Mouse (Mus musculus): ENCODE data around the gene Smim27. TPM values are rescaled to one million over a fixed set of nuclear protein-coding genes. Genes with fewer than 3 reads are reported as not detected.

Gene Smim27
- 15.2 and 22.2 TPM in 2 replicates for polyA plus RNA-seq (2012; rRNA removed)

- peak within 1 kb of the TSS; percentile 85 for H3K4me3 ChIP-seq (replicated peaks; ENCODE audit: extremely low read depth, low read depth, low read length)
- peak; percentile 97 for DNase-seq
- peaks cover 4% of the 10 kb centered on the region for H3K4me1 ChIP-seq (ENCODE audit: control insufficient read depth, insufficient read depth, low read length)
- TF ChIP-seq POLR2A (IDR thresholded peaks at IDR 0.05; ENCODE audit: borderline replicate concordance, extremely low read depth, low read depth, low read length), result peak; percentile 98
- no peak for TF ChIP-seq CTCF (IDR thresholded peaks at IDR 0.05; ENCODE audit: insufficient read depth, low read length)
- under 1% methylated on average over 38 of the region's 38 CpGs for WGBS
Measured at GRCm38 (mm10) chr4:40269430-40270032, at the start of gene Smim27, which contains the start of gene Topors. Gene Smim27, plus strand, starts transcription at chr4:40269579. Gene Topors, minus strand, starts transcription at chr4:40269850.

- TF ChIP-seq CTCF (IDR thresholded peaks at IDR 0.05; ENCODE audit: insufficient read depth, low read length) (no peak), POLR2A (IDR thresholded peaks at IDR 0.05; ENCODE audit: borderline replicate concordance, extremely low read depth, low read depth, low read length) (no peak)
- 50% methylated on average over 12 of the region's 12 CpGs for WGBS
- H3K4me1 ChIP-seq (ENCODE audit: control insufficient read depth, insufficient read depth, low read length), result no peaks in the 10 kb centered on the region
- no peak overlapping the region for H3K4me3 ChIP-seq (replicated peaks; ENCODE audit: extremely low read depth, low read depth, low read length)
- DNase-seq, result no peak
Measured at GRCm38 (mm10) chr4:40220437-40220836, 48.9 kb upstream of the Smim27 start.

- H3K4me3 ChIP-seq (replicated peaks; ENCODE audit: extremely low read depth, low read depth, low read length), result no peak overlapping the region
- TF ChIP-seq CTCF (IDR thresholded peaks at IDR 0.05; ENCODE audit: insufficient read depth, low read length) (no peak), POLR2A (IDR thresholded peaks at IDR 0.05; ENCODE audit: borderline replicate concordance, extremely low read depth, low read depth, low read length) (no peak)
- no peak for DNase-seq
- no peaks in the 10 kb centered on the region for H3K4me1 ChIP-seq (ENCODE audit: control insufficient read depth, insufficient read depth, low read length)
- 49% methylated on average over 14 of the region's 14 CpGs for WGBS
Measured at GRCm38 (mm10) chr4:40221004-40221760, 48.2 kb upstream of the Smim27 start.

GRCm38 (mm10) chr4:40221876-40222585, 47.3 kb upstream of the Smim27 start:
- DNase-seq, result no peak
- TF ChIP-seq POLR2A (IDR thresholded peaks at IDR 0.05; ENCODE audit: borderline replicate concordance, extremely low read depth, low read depth, low read length), result no peak
- TF ChIP-seq CTCF (IDR thresholded peaks at IDR 0.05; ENCODE audit: insufficient read depth, low read length), result no peak
- Histone ChIP-seq H3K4me3 (replicated peaks; ENCODE audit: extremely low read depth, low read depth, low read length) (no peak overlapping the region), H3K4me1 (ENCODE audit: control insufficient read depth, insufficient read depth, low read length) (no peaks in the 10 kb centered on the region)
- WGBS, result 67% methylated on average over 21 of the region's 21 CpGs

GRCm38 (mm10) chr4:40226095-40226494, 43.3 kb upstream of the Smim27 start:
- Histone ChIP-seq H3K4me3 (replicated peaks; ENCODE audit: extremely low read depth, low read depth, low read length) (no peak overlapping the region), H3K4me1 (ENCODE audit: control insufficient read depth, insufficient read depth, low read length) (no peaks in the 10 kb centered on the region)
- DNase-seq, result no peak
- TF ChIP-seq CTCF (IDR thresholded peaks at IDR 0.05; ENCODE audit: insufficient read depth, low read length) (no peak), POLR2A (IDR thresholded peaks at IDR 0.05; ENCODE audit: borderline replicate concordance, extremely low read depth, low read depth, low read length) (no peak)
- WGBS, result 57% methylated on average over 5 of the region's 5 CpGs

GRCm38 (mm10) chr4:40227131-40227530, 42.2 kb upstream of the Smim27 start:
- 70% methylated on average over 11 of the region's 11 CpGs for WGBS
- H3K4me3 ChIP-seq (replicated peaks; ENCODE audit: extremely low read depth, low read depth, low read length), result no peak overlapping the region
- no peak for DNase-seq
- TF ChIP-seq POLR2A (IDR thresholded peaks at IDR 0.05; ENCODE audit: borderline replicate concordance, extremely low read depth, low read depth, low read length), result no peak
- no peaks in the 10 kb centered on the region for H3K4me1 ChIP-seq (ENCODE audit: control insufficient read depth, insufficient read depth, low read length)

GRCm38 (mm10) chr4:40227886-40228285, 41.5 kb upstream of the Smim27 start:
- 90% methylated on average over 7 of the region's 7 CpGs for WGBS
- no peak for DNase-seq
- TF ChIP-seq POLR2A (IDR thresholded peaks at IDR 0.05; ENCODE audit: borderline replicate concordance, extremely low read depth, low read depth, low read length), result no peak
- no peak for TF ChIP-seq CTCF (IDR thresholded peaks at IDR 0.05; ENCODE audit: insufficient read depth, low read length)
- H3K4me1 ChIP-seq (ENCODE audit: control insufficient read depth, insufficient read depth, low read length), result no peaks in the 10 kb centered on the region
- H3K4me3 ChIP-seq (replicated peaks; ENCODE audit: extremely low read depth, low read depth, low read length), result no peak overlapping the region

GRCm38 (mm10) chr4:40229723-40230122, 39.7 kb upstream of the Smim27 start:
- Histone ChIP-seq H3K4me1 (ENCODE audit: control insufficient read depth, insufficient read depth, low read length) (no peaks in the 10 kb centered on the region), H3K4me3 (replicated peaks; ENCODE audit: extremely low read depth, low read depth, low read length) (no peak overlapping the region)
- no peak for TF ChIP-seq POLR2A (IDR thresholded peaks at IDR 0.05; ENCODE audit: borderline replicate concordance, extremely low read depth, low read depth, low read length)
- no peak for TF ChIP-seq CTCF (IDR thresholded peaks at IDR 0.05; ENCODE audit: insufficient read depth, low read length)
- no peak for DNase-seq
- 91% methylated on average over 6 of the region's 6 CpGs for WGBS

- no peak for DNase-seq
- WGBS, result 90% methylated on average over 7 of the region's 7 CpGs
- Histone ChIP-seq H3K4me1 (ENCODE audit: control insufficient read depth, insufficient read depth, low read length) (peaks cover 2% of the 10 kb centered on the region; the same call in 1 of the 2 replicates), H3K4me3 (replicated peaks; ENCODE audit: extremely low read depth, low read depth, low read length) (no peak overlapping the region)
- TF ChIP-seq CTCF (IDR thresholded peaks at IDR 0.05; ENCODE audit: insufficient read depth, low read length), result no peak
- TF ChIP-seq POLR2A (IDR thresholded peaks at IDR 0.05; ENCODE audit: borderline replicate concordance, extremely low read depth, low read depth, low read length), result no peak
Measured at GRCm38 (mm10) chr4:40233062-40233664, 36.2 kb upstream of the Smim27 start.

All from lung, adult 2 months (tissue).